Mouse (Mus musculus) cerebellum, adult 9-11 months (tissue): ENCODE results near the gene Tgfbr1.

Experiments
- DNase-seq: peaks from one replicate; pipeline ENCODE4 v3.0.0; 2022

Gene Tgfbr1

GRCm38 (mm10) chr4:47352803-47353388 lies at the start of gene Tgfbr1:
Gene Tgfbr1 (plus strand): TSS chr4:47353222.
- peak; percentile 85 for DNase-seq

GRCm38 (mm10) chr4:47303340-47303998 lies 49.6 kb upstream of the Tgfbr1 start:
- no peak for DNase-seq

- no peak for DNase-seq
Measured at GRCm38 (mm10) chr4:47309886-47310625, 43.0 kb upstream of the Tgfbr1 start.

- DNase-seq = no peak
Measured at GRCm38 (mm10) chr4:47310812-47311211, 42.2 kb upstream of the Tgfbr1 start.

GRCm38 (mm10) chr4:47311467-47311866 lies 41.6 kb upstream of the Tgfbr1 start:
- DNase-seq = no peak

GRCm38 (mm10) chr4:47311929-47312328 lies 41.1 kb upstream of the Tgfbr1 start:
- DNase-seq = no peak

GRCm38 (mm10) chr4:47312676-47313075 lies 40.3 kb upstream of the Tgfbr1 start:
- DNase-seq = no peak

GRCm38 (mm10) chr4:47313710-47314410 lies 39.2 kb upstream of the Tgfbr1 start:
- DNase-seq = no peak

- DNase-seq = no peak
Measured at GRCm38 (mm10) chr4:47315458-47315857, 37.6 kb upstream of the Tgfbr1 start.

- no peak for DNase-seq
Measured at GRCm38 (mm10) chr4:47316432-47316831, 36.6 kb upstream of the Tgfbr1 start.

GRCm38 (mm10) chr4:47319561-47320321 lies 33.3 kb upstream of the Tgfbr1 start:
- no peak for DNase-seq

GRCm38 (mm10) chr4:47322315-47322714 lies 30.7 kb upstream of the Tgfbr1 start:
- no peak for DNase-seq

- DNase-seq = no peak
Measured at GRCm38 (mm10) chr4:47324206-47324605, 28.8 kb upstream of the Tgfbr1 start.

- DNase-seq = no peak
Measured at GRCm38 (mm10) chr4:47327782-47328181, 25.2 kb upstream of the Tgfbr1 start.

- no peak for DNase-seq
Measured at GRCm38 (mm10) chr4:47329285-47329684, 23.7 kb upstream of the Tgfbr1 start.

GRCm38 (mm10) chr4:47330378-47331052 lies 22.5 kb upstream of the Tgfbr1 start:
- DNase-seq = no peak

GRCm38 (mm10) chr4:47332812-47333343 lies 20.1 kb upstream of the Tgfbr1 start:
- no peak for DNase-seq

GRCm38 (mm10) chr4:47333541-47333940 lies 19.5 kb upstream of the Tgfbr1 start:
- no peak for DNase-seq

GRCm38 (mm10) chr4:47336941-47337600 lies 16.0 kb upstream of the Tgfbr1 start:
- DNase-seq = no peak

- DNase-seq = no peak
Measured at GRCm38 (mm10) chr4:47342632-47343031, 10.4 kb upstream of the Tgfbr1 start.

GRCm38 (mm10) chr4:47347022-47347421 lies 6.0 kb upstream of the Tgfbr1 start:
- DNase-seq = no peak
